Mouse (Mus musculus) neural tube, embryonic 12.5 days (tissue): ENCODE measurements around the gene F2. TPM values are rescaled to one million over a fixed set of nuclear protein-coding genes. Genes with fewer than 3 reads are reported as not detected.

Experiments
- ATAC-seq: fragments of 200-750 bp; cut with Nextera tagmentation; 2 replicates; pipeline ENCODE4 v1.8.0; 2017; ENCODE audit warnings: low read depth, mild to moderate bottlenecking, moderate TSS enrichment, moderate library complexity; ENCODE audit not compliant: low FRiP score
- H3K27ac ChIP-seq: fragments of 300-500 bp; sonication (generic); 2 replicates; pipeline ENCODE4 v1.5.1; 2016
- H3K27me3 ChIP-seq: fragments of 300-500 bp; sonication (generic); replicated peaks from 2 replicates; pipeline ENCODE4 v1.6.1; 2016; ENCODE audit warnings: mild to moderate bottlenecking
- H3K36me3 ChIP-seq: fragments of 300-500 bp; sonication (generic); 2 replicates; pipeline ENCODE4 v1.6.1; 2016; ENCODE audit warnings: mild to moderate bottlenecking
- H3K4me1 ChIP-seq: fragments of 300-500 bp; sonication (generic); 2 replicates; pipeline ENCODE4 v1.6.1; 2016
- H3K4me2 ChIP-seq: fragments of 300-500 bp; sonication (generic); replicated peaks from 2 replicates; pipeline ENCODE4 v1.6.1; 2016; ENCODE audit warnings: mild to moderate bottlenecking
- H3K4me3 ChIP-seq: fragments of 300-500 bp; sonication (generic); 2 replicates; pipeline ENCODE4 v1.5.1; 2016
- H3K9ac ChIP-seq: fragments of 300-500 bp; sonication (generic); 2 replicates; pipeline ENCODE4 v1.6.1; 2016; ENCODE audit warnings: mild to moderate bottlenecking
- H3K9me3 ChIP-seq: fragments of 300-500 bp; sonication (generic); 2 replicates; pipeline ENCODE4 v1.6.1; 2016; ENCODE audit warnings: mild to moderate bottlenecking
- WGBS: fragments of 180-500 bp; shearing (Covaris S2); methylation state at CpG from one replicate; pipeline ENCODE4 v1.1.7; 2016; 5-methylcytosine and 5-hydroxymethylcytosine counted together
- polyA plus RNA-seq: library from polyadenylated mRNA; unstranded; fragments of >200 nt; fragmentation: Nextera tagmentation; extraction: Ambion mirVana; gene quantifications from 2 replicates; pipeline ENCODE4 v1.2.1, GENCODE M21; 2016

F2 gene
- 0.15 and 0.18 TPM in 2 replicates for polyA plus RNA-seq

DNA sequence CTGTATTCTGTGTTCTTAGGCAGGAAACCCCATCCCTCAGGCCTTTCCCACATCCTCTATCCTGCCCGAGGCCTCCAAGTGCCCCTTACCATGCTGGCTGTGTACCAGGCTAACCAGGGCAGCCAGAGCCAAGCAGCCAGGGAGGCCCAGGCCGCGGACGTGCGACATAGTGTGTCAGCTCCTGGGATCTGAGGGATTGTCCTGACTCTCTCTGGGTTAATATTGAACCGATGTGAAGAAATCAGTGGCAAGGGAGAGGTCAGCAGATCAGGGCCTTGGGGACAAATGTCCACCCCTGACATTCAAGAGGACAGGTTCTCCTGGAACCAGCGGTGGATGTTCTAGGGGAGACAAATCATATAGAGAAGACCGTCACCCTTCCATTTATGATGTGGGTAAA is at the start of gene F2:
Gene F2, minus strand, starts transcription at position 186 of the 400 bp plus-strand sequence.
- no peak within 1 kb of the TSS for H3K27ac ChIP-seq
- no peaks in the 10 kb centered on the region for H3K4me1 ChIP-seq
- no peak within 1 kb of the TSS for H3K9ac ChIP-seq
- H3K4me2 ChIP-seq: no peak within 1 kb of the TSS
- H3K36me3 ChIP-seq: no peaks in the 10 kb centered on the region
- H3K4me3 ChIP-seq: no peak within 1 kb of the TSS
- WGBS: 91% methylated on average over 8 of the region's 8 CpGs
- ATAC-seq: no peak
- no peaks in the 10 kb centered on the region for H3K9me3 ChIP-seq
- H3K27me3 ChIP-seq: no peaks in the 10 kb centered on the region

DNA sequence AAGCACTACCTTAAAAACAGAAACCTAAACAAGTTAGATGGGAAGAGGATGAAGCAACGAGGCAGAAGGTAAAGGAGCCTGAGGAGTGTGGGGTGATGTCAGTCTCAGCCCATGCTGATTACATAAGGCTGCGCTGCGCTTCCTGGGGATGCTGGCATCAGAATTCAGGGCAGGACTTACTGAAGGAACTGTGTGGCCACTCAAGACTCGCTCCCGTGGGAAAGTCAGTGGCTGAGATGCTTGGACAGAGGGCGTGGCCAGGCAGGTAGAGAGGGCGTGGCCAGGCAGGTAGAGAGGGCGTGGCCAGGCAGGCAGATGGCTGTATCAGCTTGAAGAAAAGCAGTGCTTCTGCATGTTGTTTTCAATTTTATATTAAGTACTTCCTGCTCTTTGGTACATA is 47.7 kb upstream of the F2 start:
- H3K4me3 ChIP-seq: no peak overlapping the region
- H3K4me2 ChIP-seq: no peak overlapping the region
- no peak for ATAC-seq
- H3K27me3 ChIP-seq: no peaks in the 10 kb centered on the region
- H3K4me1 ChIP-seq: no peaks in the 10 kb centered on the region
- 82% methylated on average over 8 of the region's 8 CpGs for WGBS
- H3K9ac ChIP-seq: no peak overlapping the region
- no peaks in the 10 kb centered on the region for H3K9me3 ChIP-seq
- H3K27ac ChIP-seq: no peak overlapping the region
- peaks cover 69% of the 10 kb centered on the region for H3K36me3 ChIP-seq

DNA sequence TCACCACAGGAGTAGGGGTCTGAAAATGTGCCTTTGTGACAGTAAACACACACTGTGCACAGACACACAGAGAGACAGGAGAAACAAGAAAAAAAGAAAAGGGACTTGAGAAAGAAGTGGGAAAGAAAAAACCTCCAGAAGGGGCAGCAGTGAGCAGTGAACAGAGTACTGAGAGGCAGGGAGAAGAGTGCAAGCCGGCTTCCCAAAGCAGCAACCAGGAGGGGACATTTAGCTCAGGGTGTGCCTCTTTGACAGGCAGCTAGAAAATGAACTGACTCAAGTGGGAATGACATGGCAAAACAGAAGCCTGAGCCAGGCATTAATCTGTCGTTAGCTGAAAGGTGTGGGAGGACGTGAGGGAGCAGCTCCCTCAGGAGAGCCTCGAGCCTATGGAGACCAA is 46.6 kb upstream of the F2 start:
- 68% methylated on average over 4 of the region's 4 CpGs for WGBS

DNA sequence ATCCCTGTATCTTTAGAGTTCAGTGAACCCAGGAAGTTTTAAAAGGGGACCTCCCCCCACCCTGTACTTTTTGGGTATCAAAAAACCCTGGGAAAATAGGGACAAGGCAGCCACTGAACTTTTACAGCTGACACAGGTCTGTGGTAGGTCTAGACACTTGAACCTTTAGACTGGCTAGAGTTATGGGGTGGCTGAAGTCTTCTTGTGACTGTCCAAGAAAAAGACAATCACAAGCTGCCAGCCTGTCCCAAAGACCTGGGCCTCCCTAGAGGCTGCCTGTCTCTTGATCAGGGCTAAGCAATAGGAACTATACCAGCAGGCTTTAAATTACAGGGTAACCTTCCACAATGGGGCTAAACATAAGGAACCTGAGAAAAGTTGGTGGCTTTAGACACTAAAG is 40.7 kb upstream of the F2 start:
- Histone ChIP-seq H3K4me1 (no peaks in the 10 kb centered on the region), H3K9me3 (no peaks in the 10 kb centered on the region), H3K36me3 (peaks cover 76% of the 10 kb centered on the region), H3K27me3 (no peaks in the 10 kb centered on the region), H3K4me2 (no peak overlapping the region), H3K4me3 (no peak overlapping the region), H3K9ac (no peak overlapping the region), H3K27ac (no peak overlapping the region)
- no peak for ATAC-seq

More for the DNA sequence above, 46.6 kb upstream of the F2 start:
- Histone ChIP-seq H3K27me3 (no peaks in the 10 kb centered on the region), H3K9ac (no peak overlapping the region), H3K36me3 (peaks cover 70% of the 10 kb centered on the region), H3K4me3 (no peak overlapping the region), H3K4me2 (no peak overlapping the region), H3K27ac (no peak overlapping the region), H3K4me1 (no peaks in the 10 kb centered on the region), H3K9me3 (no peaks in the 10 kb centered on the region)
- no peak for ATAC-seq

DNA sequence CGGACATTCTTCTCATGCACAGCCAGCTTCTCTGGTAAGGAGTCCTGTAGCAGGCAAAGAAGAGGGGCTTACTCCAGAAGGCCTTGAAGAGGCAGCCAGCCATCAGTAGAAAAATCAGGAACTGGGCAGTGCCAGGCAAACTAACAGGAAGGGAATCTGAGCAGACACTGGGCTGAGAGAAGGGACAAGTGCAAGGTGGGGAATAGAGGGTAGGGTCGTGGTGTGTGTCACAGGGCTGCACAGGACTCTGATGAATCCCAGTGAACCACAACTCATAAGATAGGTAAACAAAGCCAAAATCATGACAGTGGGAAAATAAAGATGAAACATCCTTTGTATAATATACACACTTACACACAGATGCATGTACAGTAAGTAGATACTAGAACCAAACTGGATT is 40.2 kb upstream of the F2 start:
- Histone ChIP-seq H3K4me2 (no peak overlapping the region), H3K9ac (no peak overlapping the region), H3K4me3 (no peak overlapping the region), H3K27me3 (no peaks in the 10 kb centered on the region), H3K4me1 (no peaks in the 10 kb centered on the region), H3K9me3 (no peaks in the 10 kb centered on the region), H3K27ac (no peak overlapping the region), H3K36me3 (peaks cover 75% of the 10 kb centered on the region)
- ATAC-seq: no peak
- WGBS: 88% methylated on average over 2 of the region's 2 CpGs

DNA sequence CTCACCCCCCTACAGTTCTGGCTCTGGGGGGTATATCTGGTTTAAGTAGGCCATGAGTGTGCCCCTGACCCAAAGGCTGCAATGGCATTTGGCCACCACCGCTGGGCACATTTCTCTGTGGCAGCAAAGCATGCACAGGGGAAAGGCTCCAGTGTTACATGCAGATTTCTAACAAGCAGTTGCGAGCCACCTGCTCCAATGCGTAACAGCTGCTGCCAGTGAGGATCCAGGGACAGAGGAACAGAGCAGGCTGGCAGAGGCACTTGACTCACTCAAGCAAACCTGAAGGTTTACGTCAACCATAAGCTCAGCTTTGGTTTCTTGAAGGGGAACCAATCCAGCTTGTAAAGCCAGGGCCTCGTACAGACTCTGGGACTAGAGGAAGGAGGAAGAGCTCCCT is 38.7 kb upstream of the F2 start:
- Histone ChIP-seq H3K36me3 (peaks cover 75% of the 10 kb centered on the region), H3K4me1 (no peaks in the 10 kb centered on the region), H3K27me3 (no peaks in the 10 kb centered on the region), H3K27ac (no peak overlapping the region), H3K4me3 (no peak overlapping the region), H3K9ac (no peak overlapping the region), H3K4me2 (no peak overlapping the region), H3K9me3 (no peaks in the 10 kb centered on the region)
- no peak for ATAC-seq
- WGBS: 89% methylated on average over 5 of the region's 5 CpGs

DNA sequence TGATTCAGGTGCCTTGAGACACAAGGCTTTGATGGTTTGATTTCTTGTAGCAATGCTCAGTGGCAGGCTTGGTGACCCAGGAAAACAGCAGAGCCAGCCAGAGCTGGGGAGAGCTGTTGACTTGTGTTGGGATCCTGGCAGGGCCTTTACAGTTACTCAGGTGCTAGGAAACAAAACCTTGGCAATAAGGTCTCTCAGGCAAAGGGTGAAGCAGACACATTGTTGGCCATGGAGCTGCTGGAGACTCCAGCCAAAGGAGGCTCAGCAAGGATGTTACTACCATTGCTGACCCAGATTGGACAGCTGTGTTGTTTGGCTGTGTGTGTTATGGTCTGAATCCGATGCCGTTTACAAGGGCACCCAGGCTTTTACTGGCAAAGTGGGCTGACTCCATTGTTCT is 37.4 kb upstream of the F2 start:
- 71% methylated on average over 2 of the region's 2 CpGs for WGBS
- no peaks in the 10 kb centered on the region for H3K4me1 ChIP-seq
- H3K27ac ChIP-seq: no peak overlapping the region
- H3K27me3 ChIP-seq: no peaks in the 10 kb centered on the region
- no peak overlapping the region for H3K4me3 ChIP-seq
- H3K9me3 ChIP-seq: no peaks in the 10 kb centered on the region
- H3K4me2 ChIP-seq: no peak overlapping the region
- ATAC-seq: no peak
- no peak overlapping the region for H3K9ac ChIP-seq
- H3K36me3 ChIP-seq: peaks cover 78% of the 10 kb centered on the region

DNA sequence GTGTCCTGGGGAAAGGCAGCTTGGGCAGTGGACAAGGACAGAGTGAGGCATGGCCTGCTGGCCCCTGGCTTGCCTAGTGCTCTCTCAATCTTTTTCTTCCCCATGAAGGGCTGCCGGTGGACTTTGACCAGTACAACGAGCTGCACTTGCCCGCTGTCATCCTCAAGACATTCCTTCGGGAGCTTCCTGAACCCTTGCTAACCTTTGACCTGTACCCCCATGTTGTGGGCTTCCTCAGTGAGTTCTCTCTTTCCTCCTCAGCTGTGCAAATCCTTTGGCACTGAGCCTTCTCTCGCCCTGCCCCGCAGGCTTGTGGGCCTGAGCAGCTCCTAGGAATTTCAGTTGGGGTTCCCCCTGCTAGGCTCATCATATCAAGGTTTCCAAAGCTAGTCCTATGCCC is 33.8 kb upstream of the F2 start:
- H3K36me3 ChIP-seq: peaks cover 79% of the 10 kb centered on the region

DNA sequence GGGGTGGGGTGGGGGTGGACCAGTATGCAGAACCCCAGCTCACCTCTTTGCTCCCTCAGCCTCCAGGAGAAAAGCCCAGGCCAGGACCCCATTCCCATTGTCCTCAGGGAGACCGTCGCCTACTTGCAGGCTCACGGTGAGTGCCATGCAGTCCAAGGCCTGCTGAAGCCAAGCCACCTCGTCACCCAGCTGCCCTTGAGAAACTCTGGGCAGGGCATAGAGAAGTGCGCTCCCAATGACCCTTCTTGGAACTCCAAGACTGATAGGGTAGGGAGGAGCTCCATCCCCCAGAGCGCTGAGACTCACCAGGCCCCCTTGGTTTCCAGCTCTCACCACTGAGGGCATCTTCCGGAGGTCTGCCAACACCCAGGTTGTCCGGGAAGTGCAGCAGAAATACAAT is 33.1 kb upstream of the F2 start:
- ATAC-seq: no peak
- Histone ChIP-seq H3K4me1 (no peaks in the 10 kb centered on the region), H3K27ac (no peak overlapping the region), H3K36me3 (peaks cover 78% of the 10 kb centered on the region), H3K4me3 (no peak overlapping the region), H3K4me2 (no peak overlapping the region), H3K9ac (no peak overlapping the region), H3K9me3 (no peaks in the 10 kb centered on the region), H3K27me3 (no peaks in the 10 kb centered on the region)
- WGBS: 91% methylated on average over 8 of the region's 8 CpGs

More for the DNA sequence above, 33.8 kb upstream of the F2 start:
- Histone ChIP-seq H3K9ac (no peak overlapping the region), H3K4me2 (no peak overlapping the region), H3K4me1 (no peaks in the 10 kb centered on the region), H3K27me3 (no peaks in the 10 kb centered on the region), H3K9me3 (no peaks in the 10 kb centered on the region), H3K4me3 (no peak overlapping the region), H3K27ac (no peak overlapping the region)
- ATAC-seq: no peak
- 90% methylated on average over 6 of the region's 6 CpGs for WGBS

DNA sequence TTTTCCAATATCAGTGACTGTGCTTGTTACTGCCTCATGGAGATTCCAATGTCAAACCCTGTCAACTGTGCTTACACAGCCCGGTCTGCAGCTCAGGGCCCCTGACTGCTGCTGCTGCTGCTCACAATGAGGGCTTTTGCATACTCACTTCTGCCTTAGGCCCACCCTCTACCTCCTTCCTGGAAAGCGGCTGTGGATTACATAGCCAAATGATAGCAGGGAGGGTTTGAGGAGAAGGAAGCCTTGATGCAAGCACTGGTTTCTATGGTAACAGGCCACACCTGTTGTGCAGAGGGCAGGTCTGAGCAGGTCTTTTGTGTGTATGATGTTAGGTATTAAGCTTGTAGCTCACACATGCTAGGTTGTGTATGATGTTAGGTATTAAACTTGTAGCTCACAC is 31.5 kb upstream of the F2 start:
- H3K27ac ChIP-seq: no peak overlapping the region
- no peaks in the 10 kb centered on the region for H3K4me1 ChIP-seq
- H3K36me3 ChIP-seq: peaks cover 82% of the 10 kb centered on the region
- no peak for ATAC-seq
- no peaks in the 10 kb centered on the region for H3K27me3 ChIP-seq
- no peaks in the 10 kb centered on the region for H3K9me3 ChIP-seq
- H3K4me3 ChIP-seq: no peak overlapping the region
- 86% methylated on average over 2 of the region's 2 CpGs for WGBS
- H3K9ac ChIP-seq: no peak overlapping the region
- H3K4me2 ChIP-seq: no peak overlapping the region

DNA sequence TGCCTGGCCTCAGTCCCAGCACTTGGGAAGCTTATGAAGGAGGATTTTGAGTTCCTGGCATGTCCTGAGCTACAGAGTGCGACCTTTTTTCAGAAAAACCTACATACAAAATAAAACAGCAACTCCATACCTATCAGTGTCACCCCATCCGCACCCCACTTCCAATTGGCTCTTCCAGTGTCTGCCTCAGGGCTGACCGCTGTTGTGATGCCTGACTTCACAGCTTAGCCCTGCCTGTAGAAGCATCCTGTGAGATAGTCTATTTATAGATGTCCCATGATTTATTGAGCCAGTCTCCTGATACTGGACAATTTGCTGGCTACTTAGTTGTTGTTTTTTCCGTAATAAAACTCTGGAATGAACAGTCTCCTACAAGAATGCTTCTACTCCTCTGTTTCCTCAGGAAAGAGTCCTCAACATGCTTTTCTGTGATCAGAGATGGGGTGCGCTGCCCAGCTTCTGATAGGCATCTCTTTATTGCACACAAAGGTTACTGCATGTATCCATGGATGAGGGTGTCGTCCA is 30.2 kb upstream of the F2 start:
- H3K36me3 ChIP-seq: peaks cover 88% of the 10 kb centered on the region
- no peaks in the 10 kb centered on the region for H3K4me1 ChIP-seq
- 93% methylated on average over 6 of the region's 6 CpGs for WGBS
- no peaks in the 10 kb centered on the region for H3K27me3 ChIP-seq
- no peak overlapping the region for H3K4me3 ChIP-seq
- H3K4me2 ChIP-seq: no peak overlapping the region
- H3K9me3 ChIP-seq: no peaks in the 10 kb centered on the region
- ATAC-seq: no peak
- H3K9ac ChIP-seq: no peak overlapping the region
- H3K27ac ChIP-seq: no peak overlapping the region

DNA sequence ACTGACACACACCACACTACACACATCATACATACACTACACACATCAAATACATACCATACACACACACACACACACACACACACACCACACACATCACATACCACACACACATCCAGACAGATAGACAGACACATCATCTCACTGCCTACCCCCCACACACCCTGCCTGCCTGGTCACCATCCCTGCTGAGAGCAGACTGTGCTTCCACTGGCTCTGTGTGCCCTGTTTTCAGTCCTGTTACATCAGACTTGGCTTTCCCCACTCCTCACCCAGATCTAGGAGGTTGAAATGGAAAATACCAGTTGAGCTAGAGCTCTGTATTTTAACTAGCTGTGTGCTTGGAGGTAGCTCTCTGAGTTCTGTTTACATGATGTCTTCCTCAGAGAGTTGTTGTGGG is 28.6 kb upstream of the F2 start:
- Histone ChIP-seq H3K27ac (no peak overlapping the region), H3K4me2 (no peak overlapping the region), H3K9me3 (no peaks in the 10 kb centered on the region), H3K4me3 (no peak overlapping the region), H3K9ac (no peak overlapping the region), H3K4me1 (no peaks in the 10 kb centered on the region), H3K27me3 (no peaks in the 10 kb centered on the region), H3K36me3 (peaks cover 82% of the 10 kb centered on the region)
- ATAC-seq: no peak

DNA sequence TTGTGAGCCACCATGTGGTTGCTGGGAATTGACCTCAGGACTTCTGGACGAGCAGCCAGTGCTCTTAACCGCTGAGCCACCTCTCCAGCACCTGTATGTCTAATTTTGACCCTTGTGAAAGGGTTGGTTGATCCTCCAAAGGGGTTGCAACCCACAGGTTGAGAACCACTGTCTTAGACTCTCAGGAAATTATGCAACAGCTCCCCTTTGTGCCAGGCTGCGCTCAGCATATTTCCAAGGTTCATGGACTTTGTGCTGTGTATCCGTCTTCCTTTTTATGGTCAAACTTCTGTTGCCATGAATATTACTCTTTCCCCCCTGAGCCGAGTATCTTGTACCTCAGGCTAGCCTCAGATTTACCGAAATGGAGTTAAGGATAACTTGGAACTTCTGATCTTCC is 24.8 kb upstream of the F2 start:
- Histone ChIP-seq H3K9me3 (no peaks in the 10 kb centered on the region), H3K9ac (no peak overlapping the region), H3K4me1 (no peaks in the 10 kb centered on the region), H3K36me3 (peaks cover 82% of the 10 kb centered on the region), H3K4me3 (no peak overlapping the region), H3K4me2 (no peak overlapping the region), H3K27ac (no peak overlapping the region), H3K27me3 (no peaks in the 10 kb centered on the region)
- 94% methylated on average over 6 of the region's 6 CpGs for WGBS
- ATAC-seq: no peak
